Mouse (Mus musculus) hindbrain, embryonic 16.5 days (tissue): ENCODE measurements around the gene Aif1. TPM values are rescaled to one million over a fixed set of nuclear protein-coding genes. Genes with fewer than 3 reads are reported as not detected.

Experiments used
- ATAC-seq: fragments of 200-750 bp; cut with Nextera tagmentation; 2 replicates; pipeline ENCODE4 v1.8.0; 2017; ENCODE audit warnings: moderate TSS enrichment, moderate library complexity
- H3K27ac ChIP-seq: fragments of 300-500 bp; sonication (generic); 2 replicates; pipeline ENCODE4 v1.5.1; 2014; ENCODE audit warnings: low read depth, mild to moderate bottlenecking, control low read depth, low read length, moderate library complexity
- H3K27me3 ChIP-seq: fragments of 300-500 bp; sonication (generic); replicated peaks from 2 replicates; pipeline ENCODE4 v1.6.1; 2014; ENCODE audit warnings: low read length; ENCODE audit not compliant: control insufficient read depth, insufficient read depth
- H3K36me3 ChIP-seq: fragments of 300-500 bp; sonication (generic); 2 replicates; pipeline ENCODE4 v1.6.1; 2014; ENCODE audit warnings: mild to moderate bottlenecking, low read length, moderate library complexity, mixed read lengths; ENCODE audit not compliant: control insufficient read depth, insufficient read depth
- H3K4me1 ChIP-seq: fragments of 300-500 bp; sonication (generic); 2 replicates; pipeline ENCODE4 v1.6.1; 2014; ENCODE audit warnings: low read depth, low read length; ENCODE audit not compliant: control insufficient read depth, insufficient read depth
- H3K4me2 ChIP-seq: fragments of 300-500 bp; sonication (generic); 2 replicates; pipeline ENCODE4 v1.6.1; 2014; ENCODE audit warnings: mild to moderate bottlenecking, low read length, control low read depth, moderate library complexity
- H3K4me3 ChIP-seq: fragments of 300-500 bp; sonication (generic); 2 replicates; pipeline ENCODE4 v1.5.1; 2014; ENCODE audit warnings: mild to moderate bottlenecking, low read length, control low read depth, moderate library complexity
- H3K9ac ChIP-seq: fragments of 300-500 bp; sonication (generic); 2 replicates; pipeline ENCODE4 v1.6.1; 2014; ENCODE audit warnings: low read depth, mild to moderate bottlenecking, control low read depth, low read length, moderate library complexity
- H3K9me3 ChIP-seq: fragments of 300-500 bp; sonication (generic); 2 replicates; pipeline ENCODE4 v1.6.1; 2014; ENCODE audit warnings: mild to moderate bottlenecking, low read length, moderate library complexity; ENCODE audit not compliant: control insufficient read depth
- WGBS: fragments of 180-500 bp; shearing (Covaris S2); extraction: QIAGEN DNeasy Blood & Tissue Kit; methylation state at CpG from one replicate; pipeline ENCODE4 v1.1.7; 2014; 5-methylcytosine and 5-hydroxymethylcytosine counted together
- polyA plus RNA-seq: library from polyadenylated mRNA; unstranded; fragments of >200 nt; fragmentation: Nextera tagmentation; extraction: Ambion mirVana; gene quantifications from 2 replicates; pipeline ENCODE4 v1.2.1, GENCODE M21; 2015

Aif1 gene
- polyA plus RNA-seq, 1 experiment from 2014 or later, result 10.1 TPM

GRCm38 (mm10) chr17:35174201-35174977 lies 1.5 kb downstream of the Aif1 start:
- Histone ChIP-seq H3K4me3 (no peak overlapping the region), H3K9me3 (no peaks in the 10 kb centered on the region), H3K27me3 (no peaks in the 10 kb centered on the region), H3K36me3 (no peaks in the 10 kb centered on the region), H3K27ac (no peak overlapping the region), H3K4me2 (no peak overlapping the region), H3K9ac (no peak overlapping the region), H3K4me1 (no peaks in the 10 kb centered on the region)
- ATAC-seq, result no peak
- 69% methylated on average over 8 of the region's 8 CpGs for WGBS

GRCm38 (mm10) chr17:35173329-35173728 lies 2.5 kb downstream of the Aif1 start:
- WGBS, result 82% methylated on average over 3 of the region's 3 CpGs
- Histone ChIP-seq H3K27ac (no peak overlapping the region), H3K4me3 (no peak overlapping the region), H3K4me1 (no peaks in the 10 kb centered on the region), H3K27me3 (no peaks in the 10 kb centered on the region), H3K36me3 (no peaks in the 10 kb centered on the region), H3K4me2 (no peak overlapping the region), H3K9ac (no peak overlapping the region), H3K9me3 (no peaks in the 10 kb centered on the region)
- no peak for ATAC-seq

GRCm38 (mm10) chr17:35172445-35173234 lies 3.2 kb downstream of the Aif1 start:
- Histone ChIP-seq H3K27ac (no peak overlapping the region), H3K9me3 (no peaks in the 10 kb centered on the region), H3K4me1 (no peaks in the 10 kb centered on the region), H3K9ac (no peak overlapping the region), H3K4me3 (no peak overlapping the region), H3K36me3 (no peaks in the 10 kb centered on the region), H3K27me3 (no peaks in the 10 kb centered on the region), H3K4me2 (no peak overlapping the region)
- ATAC-seq, result no peak
- 75% methylated on average over 11 of the region's 11 CpGs for WGBS

GRCm38 (mm10) chr17:35168541-35169207 lies 7.2 kb downstream of the Aif1 start:
- Histone ChIP-seq H3K4me3 (no peak overlapping the region), H3K4me2 (no peak overlapping the region), H3K9ac (no peak overlapping the region), H3K27me3 (no peaks in the 10 kb centered on the region), H3K4me1 (peaks cover 8% of the 10 kb centered on the region), H3K36me3 (no peaks in the 10 kb centered on the region), H3K9me3 (no peaks in the 10 kb centered on the region), H3K27ac (no peak overlapping the region)
- 15% methylated on average over 4 of the region's 4 CpGs for WGBS
- ATAC-seq, result no peak

GRCm38 (mm10) chr17:35167794-35168193 lies 8.1 kb downstream of the Aif1 start:
- Histone ChIP-seq H3K4me1 (peaks cover 14% of the 10 kb centered on the region), H3K4me2 (no peak overlapping the region), H3K9ac (no peak overlapping the region), H3K9me3 (no peaks in the 10 kb centered on the region), H3K4me3 (no peak overlapping the region), H3K27ac (no peak overlapping the region), H3K36me3 (no peaks in the 10 kb centered on the region), H3K27me3 (no peaks in the 10 kb centered on the region)
- no peak for ATAC-seq
- 94% methylated on average over 7 of the region's 7 CpGs for WGBS

GRCm38 (mm10) chr17:35166352-35167035 lies 9.4 kb downstream of the Aif1 start:
- peak overlapping the region; percentile 65 for H3K4me2 ChIP-seq
- H3K9me3 ChIP-seq, result no peaks in the 10 kb centered on the region
- H3K9ac ChIP-seq, result peak overlapping the region; percentile 3; the same call in 1 of the 2 replicates
- peak overlapping the region; percentile 6; the same call in 1 of the 2 replicates for H3K27ac ChIP-seq
- no peaks in the 10 kb centered on the region for H3K27me3 ChIP-seq
- peaks cover 27% of the 10 kb centered on the region for H3K4me1 ChIP-seq
- no peak for ATAC-seq
- peak overlapping the region; percentile 99; the same call in 1 of the 2 replicates for H3K4me3 ChIP-seq
- peaks cover 3% of the 10 kb centered on the region for H3K36me3 ChIP-seq
- 61% methylated on average over 8 of the region's 8 CpGs for WGBS

- peaks cover 12% of the 10 kb centered on the region for H3K36me3 ChIP-seq
- 21% methylated on average over 12 of the region's 12 CpGs for WGBS
- H3K27ac ChIP-seq, result peak overlapping the region; percentile 98
- H3K9ac ChIP-seq, result peak overlapping the region; percentile 65
- H3K27me3 ChIP-seq, result no peaks in the 10 kb centered on the region
- no peak for ATAC-seq
- H3K4me3 ChIP-seq, result peak overlapping the region; percentile 99
- peak overlapping the region; percentile 65 for H3K4me2 ChIP-seq
- peaks cover 27% of the 10 kb centered on the region for H3K4me1 ChIP-seq
- H3K9me3 ChIP-seq, result no peaks in the 10 kb centered on the region
Measured at GRCm38 (mm10) chr17:35165451-35166155, 10.3 kb downstream of the Aif1 start.
